Mouse (Mus musculus) stomach, embryonic 15.5 days (tissue): ENCODE data around the gene Casp14. TPM values are rescaled to one million over a fixed set of nuclear protein-coding genes. Genes with fewer than 3 reads are reported as not detected.
"Not testable (repeated sequence)": the region's sequence is repeated elsewhere in the genome, so short reads cannot be mapped to it uniquely, and the experiment has no call there.

Experiments used
- ATAC-seq: fragments of 200-750 bp; cut with Nextera tagmentation; 2 replicates; pipeline ENCODE4 v1.8.0; 2017; ENCODE audit warnings: low read depth, moderate number of reproducible peaks, moderate TSS enrichment; ENCODE audit not compliant: insufficient read depth, low FRiP score
- H3K27ac ChIP-seq: fragments of 300-500 bp; sonication (generic); 2 replicates; pipeline ENCODE4 v1.5.1; 2015; ENCODE audit warnings: mild to moderate bottlenecking, inconsistent platforms
- H3K27me3 ChIP-seq: fragments of 300-500 bp; sonication (generic); replicated peaks from 2 replicates; pipeline ENCODE4 v1.6.1; 2015; ENCODE audit warnings: inconsistent platforms
- H3K36me3 ChIP-seq: fragments of 300-500 bp; sonication (generic); 2 replicates; pipeline ENCODE4 v1.6.1; 2015; ENCODE audit warnings: inconsistent platforms
- H3K4me1 ChIP-seq: fragments of 300-500 bp; sonication (generic); 2 replicates; pipeline ENCODE4 v1.6.1; 2015; ENCODE audit warnings: inconsistent platforms
- H3K4me2 ChIP-seq: fragments of 300-500 bp; sonication (generic); 2 replicates; pipeline ENCODE4 v1.6.1; 2015; ENCODE audit warnings: mild to moderate bottlenecking, inconsistent platforms
- H3K4me3 ChIP-seq: fragments of 300-500 bp; sonication (generic); replicated peaks from 2 replicates; pipeline ENCODE4 v1.5.1; 2015; ENCODE audit warnings: inconsistent platforms
- H3K9ac ChIP-seq: fragments of 300-500 bp; sonication (generic); 2 replicates; pipeline ENCODE4 v1.6.1; 2015; ENCODE audit warnings: inconsistent platforms
- H3K9me3 ChIP-seq: fragments of 300-500 bp; sonication (generic); 2 replicates; pipeline ENCODE4 v1.6.1; 2016; ENCODE audit warnings: inconsistent platforms
- WGBS: fragments of 180-500 bp; shearing (Covaris S2); methylation state at CpG from one replicate; pipeline ENCODE4 v1.1.7; 2015; 5-methylcytosine and 5-hydroxymethylcytosine counted together
- polyA plus RNA-seq: library from polyadenylated mRNA; unstranded; fragments of >200 nt; fragmentation: Nextera tagmentation; extraction: Ambion mirVana; gene quantifications from 2 replicates; pipeline ENCODE4 v1.2.1, GENCODE M21; 2015

The Casp14 gene
- polyA plus RNA-seq, 1 experiment from 2014 or later = 0.77 TPM

- Histone ChIP-seq H3K27me3 (no peaks in the 10 kb centered on the region), H3K4me2 (no peak overlapping the region), H3K4me3 (no peak overlapping the region), H3K9me3 (no peaks in the 10 kb centered on the region), H3K4me1 (no peaks in the 10 kb centered on the region), H3K9ac (no peak overlapping the region), H3K27ac (no peak overlapping the region), H3K36me3 (no peaks in the 10 kb centered on the region)
- no peak for ATAC-seq
- whole genome bisulfite sequencing = 26% methylated on average over 2 of the region's 2 CpGs
Measured at GRCm38 (mm10) chr10:78723416-78723815, 5.3 kb upstream of the Casp14 start.

- Histone ChIP-seq H3K27ac (no peak overlapping the region), H3K9me3 (no peaks in the 10 kb centered on the region), H3K36me3 (no peaks in the 10 kb centered on the region), H3K4me2 (no peak overlapping the region), H3K4me1 (no peaks in the 10 kb centered on the region), H3K9ac (no peak overlapping the region), H3K4me3 (no peak overlapping the region), H3K27me3 (no peaks in the 10 kb centered on the region)
- no peak for ATAC-seq
- 70% methylated on average over 2 of the region's 2 CpGs for WGBS
Measured at GRCm38 (mm10) chr10:78722654-78723053, 4.6 kb upstream of the Casp14 start.

- Histone ChIP-seq H3K36me3 (no peaks in the 10 kb centered on the region), H3K4me2 (no peak overlapping the region), H3K9ac (no peak overlapping the region), H3K4me3 (no peak overlapping the region), H3K9me3 (no peaks in the 10 kb centered on the region), H3K4me1 (no peaks in the 10 kb centered on the region), H3K27me3 (no peaks in the 10 kb centered on the region), H3K27ac (no peak overlapping the region)
- ATAC-seq = no peak
- 66% methylated on average over 5 of the region's 5 CpGs for WGBS
Measured at GRCm38 (mm10) chr10:78722036-78722435, 3.9 kb upstream of the Casp14 start.

GRCm38 (mm10) chr10:78716231-78716630 lies 1.9 kb downstream of the Casp14 start:
- Histone ChIP-seq H3K4me2 (no peak overlapping the region), H3K9ac (no peak overlapping the region), H3K9me3 (no peaks in the 10 kb centered on the region), H3K4me1 (no peaks in the 10 kb centered on the region), H3K4me3 (no peak overlapping the region), H3K36me3 (no peaks in the 10 kb centered on the region), H3K27ac (no peak overlapping the region), H3K27me3 (no peaks in the 10 kb centered on the region)
- ATAC-seq = no peak

- Histone ChIP-seq H3K36me3 (no peaks in the 10 kb centered on the region), H3K9ac (no peak overlapping the region), H3K4me1 (no peaks in the 10 kb centered on the region), H3K27ac (no peak overlapping the region), H3K27me3 (no peaks in the 10 kb centered on the region), H3K4me3 (no peak overlapping the region), H3K4me2 (no peak overlapping the region), H3K9me3 (no peaks in the 10 kb centered on the region)
- 90% methylated on average over 7 of the region's 7 CpGs for WGBS
- ATAC-seq = no peak
Measured at GRCm38 (mm10) chr10:78715156-78715555, 2.9 kb downstream of the Casp14 start.

- Histone ChIP-seq H3K9ac (no peak overlapping the region), H3K4me3 (no peak overlapping the region), H3K27me3 (no peaks in the 10 kb centered on the region), H3K36me3 (no peaks in the 10 kb centered on the region), H3K27ac (no peak overlapping the region), H3K4me1 (no peaks in the 10 kb centered on the region), H3K4me2 (no peak overlapping the region), H3K9me3 (no peaks in the 10 kb centered on the region)
- no peak for ATAC-seq
- 74% methylated on average over 6 of the region's 6 CpGs for WGBS
Measured at GRCm38 (mm10) chr10:78714129-78714528, 4.0 kb downstream of the Casp14 start.

GRCm38 (mm10) chr10:78710706-78711105 lies 7.4 kb downstream of the Casp14 start:
- no peak for ATAC-seq
- Histone ChIP-seq H3K9me3 (no peaks in the 10 kb centered on the region), H3K36me3 (no peaks in the 10 kb centered on the region), H3K4me3 (no peak overlapping the region), H3K27ac (no peak overlapping the region), H3K4me1 (no peaks in the 10 kb centered on the region), H3K9ac (no peak overlapping the region), H3K27me3 (no peaks in the 10 kb centered on the region), H3K4me2 (no peak overlapping the region)

- Histone ChIP-seq H3K4me2 (no peak overlapping the region), H3K9me3 (no peaks in the 10 kb centered on the region), H3K4me3 (no peak overlapping the region), H3K27me3 (no peaks in the 10 kb centered on the region), H3K9ac (no peak overlapping the region), H3K4me1 (no peaks in the 10 kb centered on the region), H3K27ac (no peak overlapping the region), H3K36me3 (no peaks in the 10 kb centered on the region)
- WGBS = 47% methylated on average over 3 of the region's 3 CpGs
- no peak for ATAC-seq
Measured at GRCm38 (mm10) chr10:78700881-78701280, 17.2 kb downstream of the Casp14 start.

GRCm38 (mm10) chr10:78689973-78690372 lies 28.1 kb downstream of the Casp14 start:
- Histone ChIP-seq H3K9ac (no peak overlapping the region), H3K4me1 (no peaks in the 10 kb centered on the region), H3K27me3 (no peaks in the 10 kb centered on the region), H3K9me3 (no peaks in the 10 kb centered on the region), H3K4me2 (no peak overlapping the region), H3K4me3 (no peak overlapping the region), H3K27ac (no peak overlapping the region), H3K36me3 (no peaks in the 10 kb centered on the region)
- no peak for ATAC-seq
- WGBS = 82% methylated on average over 6 of the region's 6 CpGs

GRCm38 (mm10) chr10:78686995-78687577 lies 31.0 kb downstream of the Casp14 start:
- ATAC-seq = no peak
- Histone ChIP-seq H3K4me1 (no peaks in the 10 kb centered on the region), H3K27me3 (no peaks in the 10 kb centered on the region), H3K36me3 (no peaks in the 10 kb centered on the region), H3K4me2 (no peak overlapping the region), H3K4me3 (no peak overlapping the region), H3K9me3 (no peaks in the 10 kb centered on the region), H3K27ac (no peak overlapping the region), H3K9ac (no peak overlapping the region)
- 74% methylated on average over 4 of the region's 4 CpGs for WGBS

GRCm38 (mm10) chr10:78670121-78670520 lies 48.0 kb downstream of the Casp14 start:
- not testable (repeated sequence) for H3K9ac ChIP-seq, H3K4me1 ChIP-seq, H3K27ac ChIP-seq, H3K4me2 ChIP-seq, H3K27me3 ChIP-seq, H3K36me3 ChIP-seq, H3K9me3 ChIP-seq, H3K4me3 ChIP-seq, ATAC-seq
- WGBS = 9% methylated on average over 1 of the region's 1 CpGs

GRCm38 (mm10) chr10:78666696-78667095 lies 51.4 kb downstream of the Casp14 start:
- not testable (repeated sequence) for H3K9me3 ChIP-seq, ATAC-seq, H3K4me1 ChIP-seq, H3K36me3 ChIP-seq, H3K9ac ChIP-seq, H3K4me3 ChIP-seq, H3K27me3 ChIP-seq, H3K4me2 ChIP-seq, H3K27ac ChIP-seq
- 93% methylated on average over 10 of the region's 10 CpGs for WGBS

- Histone ChIP-seq H3K9me3 (no peaks in the 10 kb centered on the region), H3K4me2 (no peak overlapping the region), H3K4me1 (no peaks in the 10 kb centered on the region), H3K27me3 (no peaks in the 10 kb centered on the region), H3K4me3 (no peak overlapping the region), H3K36me3 (no peaks in the 10 kb centered on the region), H3K27ac (no peak overlapping the region), H3K9ac (no peak overlapping the region)
- WGBS = 87% methylated on average over 1 of the region's 1 CpGs
- ATAC-seq = no peak
Measured at GRCm38 (mm10) chr10:78664546-78664945, 53.5 kb downstream of the Casp14 start.
